Mouse (Mus musculus) bone marrow, adult 2 months (tissue): ENCODE data around the gene Atr. TPM values are rescaled to one million over a fixed set of nuclear protein-coding genes. Genes with fewer than 3 reads are reported as not detected.
"Not testable (repeated sequence)": the region's sequence is repeated elsewhere in the genome, so short reads cannot be mapped to it uniquely, and the experiment has no call there.

ENCODE experiments used
- H3K27ac ChIP-seq: fragments of 200-500 bp; 2 replicates; pipeline ENCODE4 v1.5.1; 2012; ENCODE audit warnings: low read depth, mild to moderate bottlenecking, control low read depth, inconsistent platforms, low read length; ENCODE audit not compliant: control insufficient read depth, poor library complexity, insufficient read depth
- H3K4me1 ChIP-seq: fragments of 200-500 bp; 2 replicates; pipeline ENCODE4 v1.6.1; 2011; ENCODE audit warnings: low read length; ENCODE audit not compliant: control insufficient read depth, insufficient read depth
- H3K4me3 ChIP-seq: fragments of 200-500 bp; replicated peaks from 2 replicates; pipeline ENCODE3; 2011; ENCODE audit warnings: mild to moderate bottlenecking, low read depth, low read length, control low read depth; ENCODE audit not compliant: control insufficient read depth
- CTCF ChIP-seq: fragments of 200-500 bp; IDR thresholded peaks from 2 replicates; pipeline ENCODE4 v1.5.1; 2011; ENCODE audit warnings: low read length, control low read depth; ENCODE audit not compliant: control insufficient read depth, insufficient read depth
- POLR2A ChIP-seq: fragments of 200-500 bp; IDR thresholded peaks from 2 replicates; pipeline ENCODE4 v1.6.1; 2011; ENCODE audit warnings: low read depth, mild to moderate bottlenecking, control low read depth, low read length, borderline replicate concordance; ENCODE audit not compliant: control insufficient read depth
- WGBS: fragments of 180-500 bp; shearing (Covaris S2); methylation state at CpG from one replicate; pipeline ENCODE4 v1.1.7; 2018; 5-methylcytosine and 5-hydroxymethylcytosine counted together
- polyA plus RNA-seq: library from polyadenylated mRNA; stranded (reverse); fragments of >200 nt; gene quantifications from 2 replicates; pipeline ENCODE4 v1.2.4, GENCODE M21; 2011; ENCODE audit warnings: low replicate concordance; ENCODE audit not compliant: missing spikeins, insufficient read depth, insufficient read length

Gene Atr
- polyA plus RNA-seq, 1 experiment = 7.5 TPM

DNA sequence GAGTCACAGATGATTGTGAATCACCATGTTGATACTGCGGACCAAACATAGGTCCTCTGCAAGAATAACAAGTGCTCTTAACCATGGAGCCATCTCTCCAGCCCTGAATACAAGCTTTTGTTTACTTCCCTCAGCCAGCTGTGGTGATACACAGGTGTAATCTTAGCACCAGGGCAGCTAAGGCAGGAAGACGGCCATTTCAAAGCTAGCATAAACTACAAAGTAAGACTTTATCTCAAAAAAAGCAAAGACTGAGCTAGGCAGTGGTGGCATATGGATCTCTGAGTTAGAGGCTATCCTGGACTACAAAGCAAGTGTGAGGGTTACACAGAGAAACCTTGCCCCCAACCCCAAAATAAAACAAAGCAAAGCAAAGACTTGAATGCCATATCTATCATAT lies 100.2 kb downstream of the Atr start:
- WGBS = 84% methylated on average over 2 of the region's 2 CpGs
- Histone ChIP-seq H3K27ac (no peak overlapping the region), H3K4me1 (no peaks in the 10 kb centered on the region; the same call in 1 of the 2 replicates), H3K4me3 (no peak overlapping the region)
- no peak for TF ChIP-seq CTCF
- TF ChIP-seq POLR2A = no peak

DNA sequence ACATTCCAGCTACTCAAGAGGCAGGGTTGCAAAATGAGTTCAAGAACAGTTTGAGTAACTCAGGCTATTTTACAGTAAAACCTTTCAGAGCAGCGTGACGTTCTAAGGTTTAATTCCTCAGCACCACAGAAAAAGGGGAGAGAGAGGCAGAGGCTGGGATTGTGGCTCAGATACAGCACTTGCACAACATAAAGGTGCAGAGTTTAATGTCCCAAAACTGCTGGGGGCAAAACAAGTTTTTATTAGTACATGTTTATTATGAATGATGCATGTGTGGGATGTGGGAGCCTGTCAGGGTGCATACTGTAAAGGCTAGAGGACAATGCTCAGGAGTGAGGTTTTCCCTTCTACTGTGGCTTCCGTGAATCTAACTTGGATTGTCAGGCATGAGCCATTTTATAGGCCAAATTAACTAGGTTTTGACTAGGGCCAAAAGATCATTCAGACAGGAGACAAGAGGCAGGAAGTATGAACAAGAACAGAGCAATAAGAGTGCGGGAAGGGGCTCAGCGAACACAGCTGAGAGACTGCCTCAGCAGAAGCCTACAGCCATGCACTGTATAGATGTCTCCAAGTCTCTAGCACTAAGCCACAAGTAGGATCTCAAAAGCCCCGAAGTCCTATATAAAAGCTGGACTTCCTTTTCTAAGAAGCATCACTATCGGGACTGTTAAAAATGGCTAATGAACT lies 100.8 kb downstream of the Atr start:
- WGBS = 86% methylated on average over 7 of the region's 7 CpGs
- no peak for TF ChIP-seq CTCF
- TF ChIP-seq POLR2A = no peak
- Histone ChIP-seq H3K27ac (no peak overlapping the region), H3K4me3 (no peak overlapping the region), H3K4me1 (no peaks in the 10 kb centered on the region; the same call in 1 of the 2 replicates)

DNA sequence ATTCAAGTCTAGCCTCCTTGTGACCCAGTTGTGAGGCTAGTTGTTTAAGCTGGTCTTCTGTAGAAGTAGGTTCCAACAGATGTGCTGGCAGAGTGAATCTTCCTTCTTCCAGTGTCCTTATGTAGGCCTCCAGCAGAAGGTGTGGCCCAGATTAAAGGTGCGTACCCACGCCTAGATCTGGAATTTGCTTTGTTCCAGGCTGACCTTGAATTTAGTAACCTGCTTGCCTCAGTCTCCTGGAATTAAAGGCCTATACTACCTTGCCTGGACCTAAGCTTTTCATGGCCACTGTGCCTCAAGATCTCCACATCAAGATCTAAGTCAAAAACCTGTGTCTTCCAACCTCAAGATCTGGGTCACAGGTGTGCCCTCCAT lies 101.3 kb downstream of the Atr start:
- H3K27ac ChIP-seq, H3K4me1 ChIP-seq, H3K4me3 ChIP-seq: not testable (repeated sequence)
- WGBS = 82% methylated on average over 2 of the region's 2 CpGs

DNA sequence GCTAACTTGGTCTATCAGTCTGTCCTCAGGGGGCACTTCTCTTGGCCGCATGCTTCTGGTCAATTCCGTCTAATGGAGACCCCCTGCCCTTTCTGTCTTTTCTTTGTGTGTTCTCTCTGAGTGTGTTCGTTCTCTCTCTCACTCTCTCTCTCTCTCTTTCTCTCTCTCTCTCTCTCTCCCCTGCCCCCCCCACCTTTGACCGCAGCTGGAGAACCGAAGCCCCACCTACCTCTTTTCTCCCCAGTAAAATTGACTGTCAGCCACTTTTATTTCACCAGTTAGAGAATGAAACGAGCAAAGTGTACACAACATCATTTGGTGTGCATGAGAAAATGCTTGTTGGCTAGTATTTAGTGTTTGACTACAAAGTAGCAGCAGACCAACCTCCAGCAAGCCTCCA lies 101.8 kb downstream of the Atr start:
- WGBS = 82% methylated on average over 6 of the region's 6 CpGs
- H3K4me1 ChIP-seq = no peaks in the 10 kb centered on the region
- H3K27ac ChIP-seq = no peak overlapping the region
- no peak for TF ChIP-seq POLR2A
- no peak for TF ChIP-seq CTCF
- no peak overlapping the region for H3K4me3 ChIP-seq

DNA sequence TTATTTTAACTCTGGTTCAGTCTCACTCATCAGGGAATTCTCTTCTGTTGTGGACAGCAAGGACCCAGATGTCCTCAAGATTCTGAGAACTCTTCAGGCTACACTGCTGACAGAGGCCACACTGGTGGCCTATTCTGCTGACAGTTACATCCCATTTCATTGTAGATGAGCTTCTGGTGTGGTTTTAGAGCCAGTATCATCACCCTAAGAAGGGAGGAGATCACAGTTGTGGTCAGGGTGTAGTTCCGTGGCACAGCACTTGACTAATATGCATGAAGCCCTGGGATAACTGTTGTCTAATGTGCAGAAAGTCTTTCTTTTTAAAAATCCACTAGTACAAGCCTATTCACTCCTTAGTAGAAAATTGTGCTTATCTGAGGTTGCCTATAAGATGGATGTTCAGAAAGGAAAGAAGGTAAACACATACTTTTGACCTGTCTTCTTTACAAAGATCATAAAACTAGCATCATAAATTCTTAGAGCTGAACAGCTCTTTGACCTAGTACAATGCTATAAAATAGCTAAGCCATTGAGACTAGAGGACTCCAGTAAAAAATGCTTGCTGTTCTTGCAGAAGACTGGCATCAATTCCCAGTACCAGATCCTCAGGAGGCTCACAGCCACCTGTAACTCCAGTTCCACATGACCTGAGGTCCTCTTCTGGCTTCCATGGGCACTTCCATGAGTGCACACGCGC lies 102.5 kb downstream of the Atr start:
- no peak overlapping the region for H3K27ac ChIP-seq
- 80% methylated on average over 3 of the region's 3 CpGs for WGBS
- TF ChIP-seq CTCF (no peak), POLR2A (no peak)

DNA sequence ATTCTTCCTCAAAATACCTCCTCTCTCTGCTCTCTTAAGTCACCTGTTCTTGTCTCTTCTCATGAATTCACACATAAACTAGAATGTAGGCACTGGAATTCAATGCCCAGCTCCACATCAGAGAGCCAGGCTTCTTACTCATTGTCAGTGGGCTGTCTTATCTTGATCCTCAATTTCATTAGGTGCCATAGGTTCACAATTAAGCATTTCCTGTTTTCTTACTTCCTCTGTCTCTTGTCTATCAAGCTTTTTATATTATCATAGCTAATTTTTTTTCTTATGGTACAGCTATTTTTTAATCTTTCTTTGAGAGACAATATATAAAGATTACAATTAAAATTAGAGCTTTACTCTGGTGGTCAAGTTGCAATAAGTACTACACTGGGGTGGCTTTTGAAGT lies 103.7 kb downstream of the Atr start:
- TF ChIP-seq CTCF (no peak), POLR2A (no peak)
- no peak overlapping the region for H3K4me3 ChIP-seq
- H3K27ac ChIP-seq = no peak overlapping the region
- H3K4me1 ChIP-seq = no peaks in the 10 kb centered on the region

More for the DNA sequence above, 102.5 kb downstream of the Atr start:
- no peak overlapping the region for H3K4me3 ChIP-seq
- no peaks in the 10 kb centered on the region for H3K4me1 ChIP-seq

DNA sequence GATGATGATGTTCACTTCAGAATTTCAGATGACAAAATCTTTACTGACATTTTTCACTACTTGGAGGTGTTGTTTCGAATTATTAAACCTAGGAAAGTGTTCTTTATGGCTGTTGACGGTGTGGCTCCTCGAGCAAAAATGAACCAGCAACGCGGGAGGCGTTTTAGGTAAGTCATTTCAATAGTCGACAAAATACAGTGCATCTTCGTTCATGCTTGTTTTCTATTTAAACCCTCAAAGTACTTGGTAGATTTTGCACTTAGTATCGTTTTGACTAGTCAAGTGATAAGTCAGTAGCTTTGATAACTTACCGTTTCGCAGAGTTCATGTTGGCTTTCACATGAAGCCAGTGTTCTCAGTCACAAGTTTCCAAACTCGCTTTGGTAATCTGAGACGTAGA lies 106.6 kb downstream of the Atr start:
- WGBS = 92% methylated on average over 13 of the region's 13 CpGs
- no peak overlapping the region for H3K4me3 ChIP-seq
- no peaks in the 10 kb centered on the region for H3K4me1 ChIP-seq
- no peak overlapping the region for H3K27ac ChIP-seq
- TF ChIP-seq CTCF (no peak), POLR2A (no peak)

DNA sequence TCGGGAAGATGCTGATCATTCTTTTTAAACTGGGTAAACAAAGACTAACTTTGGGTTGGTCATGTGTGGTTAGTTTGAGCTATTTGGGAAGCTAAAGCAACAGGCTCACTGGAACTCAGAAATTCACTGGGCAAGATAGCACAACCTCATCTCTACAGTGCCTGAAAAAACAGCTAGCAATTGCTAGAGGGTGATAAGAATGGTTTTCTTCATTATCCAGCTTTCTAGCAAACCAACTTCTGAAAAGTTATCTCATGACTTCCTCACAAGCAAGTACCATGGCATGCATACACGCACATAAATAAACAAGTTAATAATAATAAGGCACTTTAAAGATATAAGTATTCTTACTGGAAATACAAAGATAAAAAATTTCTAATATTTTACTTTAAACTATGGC lies 120.9 kb downstream of the Atr start:
- H3K4me3 ChIP-seq = no peak overlapping the region
- H3K27ac ChIP-seq = no peak overlapping the region
- 75% methylated on average over 2 of the region's 2 CpGs for WGBS
- no peak for TF ChIP-seq CTCF
- no peak for TF ChIP-seq POLR2A
- H3K4me1 ChIP-seq = no peaks in the 10 kb centered on the region

DNA sequence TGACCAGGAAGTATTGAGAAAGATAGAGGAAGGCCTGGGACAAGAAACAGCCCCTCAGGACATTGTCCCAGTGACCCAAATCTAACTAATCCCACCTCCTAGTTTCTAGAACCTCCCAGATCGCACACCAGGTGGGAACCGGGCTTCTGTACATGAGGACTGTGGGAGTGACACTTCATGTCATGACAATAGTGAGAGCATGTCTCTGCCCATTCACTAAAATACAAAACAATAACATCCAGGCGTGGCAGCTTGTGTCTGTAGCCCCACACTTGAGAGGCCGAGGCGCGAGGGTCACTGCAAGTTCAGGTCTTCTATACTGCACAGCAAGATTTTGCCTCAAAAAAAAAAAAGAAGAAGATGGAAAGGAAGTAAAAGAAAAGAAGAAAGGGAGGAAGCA lies 122.5 kb downstream of the Atr start:
- Histone ChIP-seq H3K27ac (no peak overlapping the region), H3K4me3 (no peak overlapping the region), H3K4me1 (no peaks in the 10 kb centered on the region)
- WGBS = 93% methylated on average over 6 of the region's 6 CpGs
- TF ChIP-seq POLR2A = no peak
- TF ChIP-seq CTCF = no peak
